Mouse (Mus musculus): ENCODE data around the gene Olig1.

Olig1 gene

DNA sequence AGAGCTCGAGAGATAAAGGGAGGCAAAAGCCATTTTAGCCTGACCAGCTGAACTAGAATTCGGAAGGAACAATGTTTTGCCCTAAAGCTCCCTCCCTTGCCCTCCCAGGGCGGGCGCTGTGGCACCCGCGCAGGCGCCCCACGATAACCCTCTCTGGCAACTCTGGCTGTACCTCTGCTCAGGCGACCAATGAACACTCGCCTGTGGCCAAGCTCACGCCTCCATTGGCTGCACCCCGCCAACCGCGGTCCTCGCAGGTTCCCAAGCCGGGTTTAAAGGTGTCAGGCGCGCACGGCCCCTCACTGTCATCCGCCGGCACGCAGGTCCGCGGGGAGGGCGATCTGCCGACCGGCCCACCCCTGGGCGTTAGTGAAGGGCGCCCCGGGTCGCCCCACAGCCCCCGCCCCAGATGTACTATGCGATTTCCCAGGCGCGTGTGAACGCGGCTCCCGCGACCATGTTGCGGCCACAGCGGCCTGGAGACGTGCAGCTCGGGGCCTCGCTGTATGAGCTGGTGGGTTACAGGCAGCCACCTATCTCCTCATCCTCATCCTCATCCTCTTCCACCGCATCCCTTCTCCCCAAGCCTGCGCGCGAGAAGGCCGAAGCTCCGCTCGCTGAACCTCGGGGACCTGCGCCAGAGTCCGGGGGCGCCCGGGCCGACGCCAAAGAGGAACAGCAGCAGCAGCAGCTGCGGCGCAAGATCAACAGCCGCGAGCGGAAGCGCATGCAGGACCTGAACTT lies at the start of gene Olig1:
Gene Olig1 (plus strand): TSS at position 305 of the 744 bp plus-strand sequence.
- DNase-seq (ENCODE audit: low spot score in 2 of 2): no peak

DNA sequence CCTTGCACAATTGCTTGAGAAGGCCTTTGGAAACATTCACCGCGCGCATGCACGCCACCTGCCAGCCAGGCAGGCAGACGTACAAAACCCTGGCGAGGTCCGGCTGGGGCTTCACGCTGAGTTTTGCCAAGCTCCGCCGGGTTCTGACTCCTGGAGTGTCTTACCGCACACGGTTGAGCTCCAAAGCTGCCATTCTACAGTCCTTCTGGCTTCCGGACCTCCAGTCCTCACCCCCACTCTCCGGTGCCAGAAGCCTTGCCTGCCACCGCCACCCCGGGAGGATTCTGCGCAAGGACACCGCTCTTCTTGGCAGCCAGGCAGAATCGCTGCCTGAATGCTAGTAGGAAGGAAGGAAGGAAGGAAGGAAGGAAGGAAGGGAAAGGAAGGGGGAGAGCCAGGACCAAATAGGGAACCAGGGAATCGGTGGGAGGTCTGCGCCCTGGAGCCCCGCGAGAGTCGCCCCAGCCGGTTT lies 47.4 kb upstream of the Olig1 start:
- no peak for DNase-seq (ENCODE audit: low spot score in 2 of 2)

DNA sequence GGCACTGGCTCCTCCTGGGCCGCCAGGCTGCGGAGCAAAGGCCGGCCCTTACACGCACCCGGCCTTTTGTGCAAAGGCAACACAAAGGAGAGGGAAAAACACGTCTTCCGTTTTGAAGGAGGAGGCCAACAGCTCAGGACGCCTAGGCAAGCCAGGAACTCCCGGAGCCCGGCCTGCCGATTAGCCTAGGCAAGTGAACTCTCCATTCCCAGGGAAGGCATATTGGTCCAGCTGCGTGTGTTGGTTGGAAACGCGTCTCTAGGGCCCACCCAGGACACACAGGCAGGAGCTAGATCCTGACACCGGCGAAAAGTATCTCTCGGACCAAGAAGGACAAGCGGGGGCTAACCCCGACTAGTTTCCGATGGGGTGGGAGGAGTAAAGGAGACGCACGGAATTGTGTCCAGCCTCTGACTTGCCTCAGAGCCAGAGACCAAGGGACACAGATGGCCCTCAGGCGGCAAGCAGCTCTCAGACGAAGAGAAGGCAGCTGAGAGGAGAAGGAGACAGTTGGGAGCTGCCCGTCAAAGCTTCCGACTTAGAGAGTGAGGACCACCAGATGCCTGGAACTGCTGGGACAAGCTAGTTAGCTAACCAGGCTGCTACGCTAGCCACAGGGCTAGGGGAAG lies 46.8 kb upstream of the Olig1 start:
- no peak for DNase-seq (ENCODE audit: low spot score in 2 of 2)

DNA sequence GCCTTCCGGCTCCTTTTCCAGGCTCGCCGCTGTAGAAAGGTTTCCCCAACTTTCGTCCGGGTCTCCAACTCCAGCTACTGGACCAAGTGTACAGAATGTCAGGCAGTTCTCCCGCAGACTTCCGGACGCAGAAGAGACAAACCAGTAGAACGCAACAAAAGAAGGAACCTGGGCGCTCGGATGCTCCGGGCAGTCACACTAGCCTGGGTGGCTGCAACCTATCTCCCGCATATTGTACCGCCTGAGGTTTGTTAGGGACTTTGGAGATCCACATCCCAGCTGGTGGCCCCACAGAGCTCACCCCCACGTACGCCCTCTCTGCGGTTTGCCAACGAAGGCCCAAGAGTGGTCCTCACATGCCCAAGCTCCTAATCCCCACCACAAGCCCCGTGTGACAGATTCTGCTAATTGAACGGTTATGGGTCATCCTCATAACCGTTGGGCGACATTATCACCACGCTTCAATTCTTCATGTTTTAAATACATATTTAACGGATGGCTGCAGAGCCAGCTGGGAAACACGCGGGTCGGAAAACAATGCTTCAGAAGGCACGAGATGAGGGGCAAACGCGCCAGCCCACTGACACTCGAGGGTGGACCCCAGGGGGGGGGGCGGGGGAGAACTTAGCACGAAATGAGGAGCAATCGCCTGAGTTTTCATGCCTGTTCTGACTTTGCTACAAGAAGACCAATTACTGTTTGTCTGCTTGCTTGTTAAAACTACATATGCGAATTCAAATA lies 46.1 kb upstream of the Olig1 start:
- DNase-seq (ENCODE audit: low spot score in 2 of 2): no peak

DNA sequence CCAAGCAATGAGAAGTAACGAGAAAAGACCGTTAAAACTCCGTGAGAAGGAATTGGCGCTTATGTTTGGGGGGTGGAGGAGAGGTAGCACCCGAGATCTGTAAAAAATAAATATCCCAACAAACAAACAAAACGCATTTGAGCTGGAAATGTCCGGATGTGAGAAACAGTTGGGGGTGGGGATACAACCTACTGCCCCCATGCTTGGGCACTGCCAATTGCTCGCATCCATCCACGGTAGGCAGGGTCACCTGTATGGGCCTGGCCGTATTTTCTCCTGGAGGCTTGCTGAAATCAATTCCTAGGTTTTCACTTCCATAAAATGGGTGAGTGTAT lies 45.5 kb upstream of the Olig1 start:
- no peak for DNase-seq (ENCODE audit: low spot score in 2 of 2)

DNA sequence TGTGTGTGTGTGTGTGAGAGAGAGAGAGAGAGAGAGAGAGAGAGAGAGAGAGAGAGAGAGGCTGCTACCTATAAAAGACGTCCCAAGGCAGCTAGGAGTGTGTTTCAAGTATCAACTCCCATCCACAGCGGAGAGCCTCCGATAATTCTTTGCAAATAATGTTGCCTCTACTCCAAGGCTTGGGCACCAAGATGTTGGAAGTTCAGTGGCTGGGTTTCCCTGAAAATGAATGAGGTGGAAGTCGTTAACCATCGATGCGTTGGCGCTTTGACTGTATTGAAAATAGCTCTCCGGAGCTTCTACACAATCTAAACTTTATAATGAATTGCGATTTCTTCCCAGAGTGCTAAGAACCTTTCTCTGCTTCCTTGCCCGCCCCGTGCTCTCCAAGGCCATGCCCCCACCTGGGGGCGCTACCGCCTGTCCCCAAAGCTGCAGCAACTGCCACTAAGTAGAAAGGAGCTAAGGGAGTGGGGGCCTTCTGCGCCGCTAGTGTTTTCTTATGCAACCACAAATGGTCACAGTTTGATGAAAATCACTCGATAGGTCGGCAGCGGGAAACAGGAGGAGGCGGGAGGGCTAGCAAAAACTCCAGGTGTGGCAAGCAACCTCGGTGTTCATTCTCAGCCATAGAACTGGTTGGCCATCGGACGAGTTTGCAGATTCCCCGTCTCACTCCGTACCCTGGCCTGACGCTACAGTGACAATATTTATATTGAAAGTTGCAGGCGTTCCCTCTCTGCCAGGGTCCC lies 44.9 kb upstream of the Olig1 start:
- DNase-seq (ENCODE audit: low spot score in 2 of 2): no peak

DNA sequence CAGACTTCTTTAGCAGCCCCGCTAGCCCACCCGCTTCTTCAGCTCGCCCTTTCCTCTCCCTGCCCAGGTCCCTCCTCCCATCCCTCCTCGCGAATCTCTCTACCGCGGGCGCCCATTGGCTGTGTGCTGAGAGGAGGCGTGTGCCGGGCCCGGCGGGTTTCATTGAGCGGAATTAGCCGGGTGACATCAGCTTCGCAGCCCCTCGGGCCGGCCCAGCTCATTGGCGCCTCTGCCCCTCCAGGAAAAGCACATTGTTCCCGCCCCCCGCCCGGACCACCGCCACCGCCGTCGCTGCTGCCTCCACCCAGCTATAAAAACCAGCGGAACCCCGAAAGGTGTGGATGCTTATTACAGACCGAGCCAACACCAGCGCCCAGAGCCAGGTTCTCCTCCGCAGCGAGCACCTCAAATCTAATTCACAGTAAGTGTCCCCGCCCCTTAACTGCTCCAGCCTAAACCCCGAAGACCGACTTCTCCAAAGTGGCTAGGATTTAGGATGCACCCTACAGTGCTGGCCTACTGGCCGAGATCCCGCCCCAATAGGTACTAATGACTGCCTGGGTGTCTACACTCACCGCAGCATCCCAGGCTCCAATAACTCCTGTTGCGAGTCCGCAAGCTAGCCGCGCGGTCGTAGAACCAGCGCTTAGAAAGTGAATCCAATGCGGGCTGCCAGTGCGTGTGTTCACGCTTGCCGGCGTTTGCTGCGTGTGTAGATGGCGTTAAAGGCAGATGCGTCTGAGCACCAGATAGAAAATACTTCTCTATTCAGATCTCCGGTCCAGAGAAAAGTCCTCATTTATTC lies 44.1 kb upstream of the Olig1 start, which contains the start of gene Olig2:
Gene Olig2 (plus strand): TSS at position 225 of the 805 bp plus-strand sequence.
- no peak for DNase-seq (ENCODE audit: low spot score in 2 of 2)

DNA sequence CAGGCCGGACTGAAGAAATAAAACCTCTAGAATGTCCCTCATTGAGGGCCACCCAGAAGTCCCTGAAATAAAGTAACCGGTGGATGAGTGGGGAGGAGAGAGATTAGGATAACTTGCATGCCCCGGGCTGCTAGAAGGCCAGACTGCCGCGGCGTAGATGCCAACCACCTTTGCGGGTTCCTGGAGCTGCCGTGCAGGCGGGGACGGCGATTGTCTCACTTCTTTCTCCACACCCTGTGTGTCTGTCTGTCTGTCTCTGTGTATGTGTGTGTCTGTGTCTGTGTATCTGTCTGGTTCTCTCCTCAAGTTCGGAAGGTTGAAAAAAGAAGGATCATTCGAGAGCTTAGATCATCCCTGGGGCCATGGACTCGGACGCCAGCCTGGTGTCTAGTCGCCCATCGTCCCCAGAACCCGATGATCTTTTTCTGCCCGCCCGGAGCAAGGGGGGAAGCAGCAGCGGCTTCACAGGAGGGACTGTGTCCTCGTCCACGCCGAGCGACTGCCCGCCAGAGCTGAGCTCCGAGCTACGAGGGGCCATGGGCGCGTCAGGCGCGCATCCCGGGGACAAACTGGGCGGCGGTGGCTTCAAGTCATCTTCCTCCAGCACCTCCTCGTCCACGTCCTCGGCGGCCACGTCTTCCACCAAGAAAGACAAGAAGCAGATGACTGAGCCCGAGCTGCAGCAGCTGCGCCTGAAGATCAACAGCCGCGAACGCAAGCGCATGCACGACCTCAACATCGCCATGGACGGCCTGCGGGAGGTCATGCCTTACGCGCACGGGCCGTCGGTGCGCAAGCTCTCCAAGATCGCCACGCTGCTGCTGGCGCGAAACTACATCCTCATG lies 43.3 kb upstream of the Olig1 start:
- DNase-seq (ENCODE audit: low spot score in 2 of 2): no peak

DNA sequence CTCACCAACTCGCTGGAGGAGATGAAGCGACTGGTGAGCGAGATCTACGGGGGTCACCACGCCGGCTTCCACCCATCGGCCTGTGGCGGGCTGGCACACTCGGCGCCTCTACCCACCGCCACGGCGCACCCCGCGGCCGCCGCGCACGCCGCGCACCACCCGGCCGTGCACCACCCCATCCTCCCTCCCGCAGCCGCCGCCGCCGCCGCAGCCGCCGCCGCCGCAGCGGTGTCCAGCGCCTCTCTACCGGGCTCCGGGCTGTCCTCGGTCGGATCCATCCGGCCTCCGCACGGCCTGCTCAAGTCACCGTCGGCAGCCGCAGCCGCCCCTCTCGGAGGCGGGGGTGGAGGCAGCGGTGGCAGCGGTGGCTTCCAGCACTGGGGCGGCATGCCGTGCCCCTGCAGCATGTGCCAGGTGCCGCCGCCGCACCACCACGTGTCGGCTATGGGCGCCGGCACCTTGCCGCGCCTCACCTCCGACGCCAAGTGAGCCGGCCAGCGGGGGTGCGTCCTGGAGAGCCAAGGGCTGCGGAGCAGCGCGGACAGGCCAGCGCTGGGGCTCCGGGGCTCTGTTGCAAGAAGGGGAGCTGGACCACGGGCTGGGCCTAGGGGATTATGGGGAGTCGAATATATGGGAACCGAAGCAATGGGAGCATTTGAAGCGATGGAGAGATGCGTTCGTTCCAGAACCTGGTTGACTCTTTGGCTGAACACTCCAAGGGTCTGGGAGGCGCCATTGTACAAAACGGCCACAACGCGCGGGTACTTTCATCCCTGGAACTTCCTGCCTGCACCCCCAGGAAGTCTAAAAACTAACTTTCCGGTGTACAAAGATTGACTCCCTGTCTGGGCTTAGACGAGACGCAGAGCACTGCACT lies 42.5 kb upstream of the Olig1 start:
- peak in 1 of 2 experiments; percentile 13 for DNase-seq (ENCODE audit: low spot score in 2 of 2)

DNA sequence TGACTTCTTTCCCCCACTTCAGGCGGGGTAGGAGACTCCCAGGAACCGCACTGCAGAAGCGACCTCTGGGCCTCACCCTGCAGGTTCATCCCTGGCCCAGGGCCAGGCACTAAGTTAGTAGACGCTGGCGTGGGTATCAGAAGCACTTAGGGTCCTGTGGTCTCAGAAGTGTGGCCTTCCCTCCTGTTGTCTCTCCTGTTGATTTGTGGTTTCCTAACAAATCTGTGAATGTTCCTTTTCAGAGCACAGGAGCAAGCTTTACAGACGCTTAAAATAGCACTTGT lies 41.9 kb upstream of the Olig1 start:
- DNase-seq (ENCODE audit: low spot score in 2 of 2): no peak

DNA sequence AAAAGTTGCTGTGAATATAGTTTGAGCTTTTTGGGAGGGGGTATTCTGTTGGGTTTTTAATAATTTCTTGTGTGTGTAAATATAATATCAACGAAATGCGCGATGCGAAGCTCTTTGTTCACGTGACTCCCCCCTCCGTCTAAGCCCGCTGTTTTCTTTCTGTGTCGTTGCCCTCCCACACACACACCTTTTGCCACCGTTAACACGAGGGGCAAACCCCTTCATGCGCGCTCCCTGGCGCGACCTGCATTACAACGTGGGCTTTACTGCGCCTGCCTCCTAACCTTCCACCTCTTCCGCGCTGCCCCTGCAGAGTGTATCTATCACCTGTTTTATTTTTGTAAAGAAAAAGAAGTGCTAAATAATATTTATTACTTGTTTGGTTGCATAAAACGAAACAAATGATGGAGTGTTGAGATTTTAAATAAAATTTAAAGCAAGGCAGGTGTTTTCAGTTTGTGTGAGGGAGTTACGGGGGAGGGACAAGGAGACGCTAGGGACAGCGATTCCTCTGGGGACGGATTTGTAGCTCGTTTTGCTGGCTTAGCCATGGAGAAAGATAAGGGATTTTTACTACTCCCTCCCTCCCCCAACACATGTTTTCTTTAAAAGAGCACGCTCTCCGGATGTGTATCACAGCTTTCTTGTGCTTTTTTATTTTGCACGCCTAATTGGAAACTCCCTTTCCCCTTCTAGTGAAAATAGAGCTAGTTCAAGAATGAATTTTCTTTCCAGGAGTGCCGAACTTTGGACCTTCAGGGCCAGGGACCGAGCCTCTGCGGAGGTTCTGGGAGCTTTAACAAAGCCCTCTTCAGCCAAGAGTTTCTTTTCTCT lies 41.1 kb upstream of the Olig1 start:
- no peak for DNase-seq (ENCODE audit: low spot score in 2 of 2)

DNA sequence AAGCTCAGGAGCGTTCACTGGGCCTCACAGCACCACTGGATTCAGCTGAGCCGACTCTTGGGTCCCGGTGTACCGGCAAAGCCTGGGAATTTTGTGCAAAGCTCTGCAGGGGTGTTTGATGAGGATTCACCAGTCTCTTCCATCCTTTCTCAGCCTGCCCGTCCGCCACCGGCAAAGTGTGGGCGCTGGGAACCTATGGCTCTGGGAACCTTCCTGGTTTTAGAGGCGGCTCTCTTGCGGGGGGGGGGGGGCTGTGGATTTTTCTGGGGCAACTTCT lies 40.6 kb upstream of the Olig1 start:
- no peak for DNase-seq (ENCODE audit: low spot score in 2 of 2)

DNA sequence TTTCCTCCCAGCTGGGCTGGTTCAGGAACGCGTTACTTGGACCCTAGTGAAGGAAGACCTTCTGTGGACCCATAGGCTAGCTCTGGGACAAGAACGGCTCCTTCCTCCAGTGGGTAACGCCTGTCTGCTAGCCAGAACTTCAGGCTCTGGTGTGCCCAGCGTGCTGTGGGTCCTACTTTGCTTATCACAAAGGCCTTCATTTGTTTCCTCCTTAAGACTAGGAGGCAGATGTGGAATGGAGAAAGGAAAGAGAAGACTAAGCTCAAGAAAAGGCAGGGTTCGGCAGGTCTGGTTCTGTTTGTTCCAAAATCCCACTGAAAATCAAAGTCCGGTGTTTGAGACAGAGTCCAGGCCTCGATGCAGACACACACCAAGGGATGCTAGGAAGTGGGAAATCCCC lies 39.9 kb upstream of the Olig1 start:
- no peak for DNase-seq (ENCODE audit: low spot score in 2 of 2)

DNA sequence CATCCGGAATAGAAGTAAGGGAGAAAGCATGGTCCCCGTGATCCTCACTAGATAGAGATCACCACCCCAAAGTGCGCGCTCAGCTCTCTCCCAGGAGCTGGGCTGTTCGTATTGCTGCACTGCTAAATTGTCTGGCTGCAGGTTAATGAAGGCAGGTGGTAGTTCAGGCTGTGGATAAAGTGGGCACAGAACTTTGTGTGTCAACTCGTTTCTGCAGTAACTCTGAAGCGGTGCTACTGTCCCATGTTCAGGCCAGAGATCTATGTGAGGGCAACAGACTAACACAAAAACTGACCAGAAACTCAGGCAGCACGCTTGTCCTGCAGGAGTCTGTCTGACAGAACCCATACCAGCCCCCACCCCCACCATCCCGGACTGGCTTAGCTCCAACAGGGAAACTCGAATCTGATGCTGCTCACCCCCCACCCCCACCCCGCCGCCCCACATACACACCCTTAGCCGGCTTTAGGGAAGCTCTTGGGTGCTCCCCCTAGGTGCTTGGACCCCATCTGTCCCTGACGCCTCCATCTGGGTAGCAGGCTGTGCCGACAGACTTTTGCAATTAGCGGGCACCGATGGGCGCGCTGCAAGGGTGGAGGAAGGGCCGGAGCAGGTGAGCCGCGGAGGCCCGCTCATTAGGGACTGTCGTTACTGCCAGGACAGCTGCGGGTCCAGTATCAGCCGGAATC lies 37.6 kb upstream of the Olig1 start:
- DNase-seq (ENCODE audit: low spot score in 2 of 2): no peak

DNA sequence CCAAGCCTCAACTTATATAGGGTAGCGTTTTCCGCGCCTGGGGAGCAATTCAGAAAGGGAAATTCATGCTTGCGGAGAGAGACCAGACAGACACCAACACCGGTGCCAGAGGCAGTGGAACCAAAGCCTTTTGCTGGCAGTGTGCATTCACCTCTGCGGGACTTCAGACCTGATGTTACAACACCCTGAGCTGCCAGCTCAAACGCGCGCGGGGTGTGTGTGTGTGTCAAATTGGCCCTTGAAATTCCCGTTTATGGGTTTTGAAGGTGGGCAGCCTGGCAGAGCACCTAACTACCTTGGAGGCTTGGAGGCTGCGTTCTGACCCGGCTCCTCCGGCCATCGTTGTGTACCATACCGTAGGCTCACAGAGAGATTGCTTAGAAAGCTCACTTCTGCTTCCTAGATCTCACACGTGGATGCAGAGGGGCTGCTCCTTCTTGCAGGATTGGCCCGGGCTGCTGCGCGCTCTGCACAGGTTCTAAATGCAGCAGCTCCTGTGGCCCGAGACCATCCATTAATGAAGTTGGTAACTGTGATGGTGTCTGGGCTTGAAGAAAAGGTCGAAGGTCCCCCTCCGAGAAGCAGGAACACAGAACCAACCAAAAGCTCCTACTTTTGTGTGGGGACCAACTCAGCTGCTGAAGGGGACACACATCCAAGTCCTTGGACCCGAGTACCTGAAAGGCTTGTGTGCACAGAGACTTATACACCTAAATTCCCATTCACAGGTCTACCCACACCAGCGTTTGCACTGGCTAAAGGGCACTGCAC lies 36.9 kb upstream of the Olig1 start:
- DNase-seq (ENCODE audit: low spot score in 2 of 2): no peak

DNA sequence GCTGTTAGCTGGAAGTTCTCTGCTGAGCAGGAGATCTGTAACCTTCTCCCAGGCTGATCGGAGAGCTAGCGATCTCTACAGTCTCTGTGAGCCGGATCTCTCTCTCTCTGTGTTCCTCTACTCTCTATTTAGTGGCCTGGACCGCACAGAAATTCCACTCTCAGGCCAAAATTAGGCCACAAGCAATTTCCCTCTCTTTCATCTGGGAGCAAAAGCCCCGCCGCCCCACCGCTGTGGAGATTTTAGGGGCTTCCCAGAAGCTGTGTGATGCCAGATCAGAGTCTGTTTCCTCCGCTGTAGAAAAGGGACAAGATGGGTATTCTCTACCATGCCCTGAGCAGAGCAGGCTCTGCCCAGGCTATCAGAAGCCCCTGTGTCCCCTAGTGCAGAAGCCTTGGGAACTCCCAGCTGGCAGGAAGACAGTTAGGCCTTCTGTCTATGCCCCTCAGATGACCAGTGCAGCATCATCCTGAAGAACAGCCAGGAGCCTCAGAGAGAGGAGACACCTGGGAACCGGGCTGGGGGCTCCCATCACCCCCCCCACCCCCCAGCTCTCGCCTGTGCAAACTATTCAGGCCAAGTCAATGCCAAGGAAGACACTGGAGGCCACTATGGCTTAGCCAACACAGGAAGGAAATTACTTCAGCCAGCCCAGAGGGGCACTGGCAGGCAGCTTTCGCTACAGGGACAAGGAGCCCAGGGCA lies 36.2 kb upstream of the Olig1 start:
- no peak for DNase-seq (ENCODE audit: low spot score in 2 of 2)

DNA sequence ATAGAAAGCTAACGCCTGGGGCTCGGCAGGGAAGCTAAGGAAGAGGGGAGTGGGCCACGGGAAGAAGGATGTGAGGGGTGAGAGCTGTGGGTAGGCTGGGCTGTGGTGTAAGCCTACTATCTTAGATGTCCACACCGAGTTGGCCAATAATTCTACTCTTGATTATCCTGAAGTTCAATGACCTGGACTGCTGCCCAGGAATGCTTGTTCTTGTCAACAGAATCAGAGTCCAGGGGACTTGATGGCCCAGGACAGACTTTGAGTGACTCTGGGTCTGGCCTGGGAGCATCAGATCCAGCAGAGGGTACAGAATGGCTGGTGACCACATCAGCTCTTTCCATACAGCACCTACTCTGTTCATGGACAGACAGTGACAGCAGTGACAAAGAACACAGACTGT lies 30.5 kb upstream of the Olig1 start:
- DNase-seq (ENCODE audit: low spot score in 2 of 2): no peak

Measured in thymus, postnatal 10 days (tissue).